Mouse (Mus musculus) heart, postnatal 0 days (tissue): ENCODE measurements at regions not wholly inside any gene's neighbourhood (a gene's known extent, or its start where the extent isn't known, plus 50 kb on each side); places are given as distances from the start of the nearest gene placed in this dataset.

Experiments
- CTCF ChIP-seq: IDR thresholded peaks from 2 replicates; pipeline ENCODE4 v1.5.1; 2016; ENCODE audit warnings: antibody characterized with exemption, control low read depth, low read depth
- EP300 ChIP-seq: IDR thresholded peaks from 2 replicates; pipeline ENCODE4 v1.6.1; 2016; ENCODE audit warnings: antibody characterized with exemption, low read depth

DNA sequence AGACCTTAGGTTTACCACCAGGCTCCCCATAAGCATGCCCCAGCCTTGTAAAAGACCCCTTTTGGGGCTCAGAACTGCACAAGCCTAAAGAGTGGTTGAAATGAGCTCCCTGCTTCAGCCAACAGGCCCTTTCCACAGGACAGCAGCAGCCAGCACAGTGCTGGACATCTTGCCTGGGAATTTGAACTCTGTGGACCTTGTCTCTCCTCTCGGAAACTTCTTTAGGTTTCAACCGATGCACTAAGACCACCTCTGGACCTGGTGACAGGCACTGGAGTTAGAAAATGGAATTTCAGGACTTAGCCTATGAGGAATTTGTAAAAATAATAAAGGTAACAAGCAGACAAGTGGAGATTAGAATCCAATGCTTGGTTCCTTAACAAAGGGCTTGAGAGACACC is 51.2 kb upstream of the Lclat1 start:
- TF ChIP-seq CTCF (no peak), EP300 (no peak)
